Mouse (Mus musculus): ENCODE results near the gene Xpnpep3.
"Not testable (repeated sequence)": the region's sequence is repeated elsewhere in the genome, so short reads cannot be mapped to it uniquely, and the experiment has no call there.

Gene Xpnpep3

GRCm38 (mm10) chr15:81405008-81405407, 5.1 kb downstream of the Xpnpep3 start:
- DNase-seq (ENCODE audit: low spot score) = no peak

GRCm38 (mm10) chr15:81408199-81408598, 8.3 kb downstream of the Xpnpep3 start, which contains the start of gene Dnajb7:
TSS of gene Dnajb7 (minus strand) at chr15:81408299.
- DNase-seq (ENCODE audit: low spot score) = no peak

GRCm38 (mm10) chr15:81416763-81417310, 16.9 kb downstream of the Xpnpep3 start:
- DNase-seq (ENCODE audit: low spot score) = peak; percentile 79

- DNase-seq (ENCODE audit: low spot score) = no peak
Observed at GRCm38 (mm10) chr15:81418065-81418464, 18.1 kb downstream of the Xpnpep3 start.

- no peak for DNase-seq (ENCODE audit: low spot score)
Observed at GRCm38 (mm10) chr15:81421454-81421853, 21.5 kb downstream of the Xpnpep3 start.

GRCm38 (mm10) chr15:81422156-81422681, 22.3 kb downstream of the Xpnpep3 start:
- no peak for DNase-seq (ENCODE audit: low spot score)

- DNase-seq (ENCODE audit: low spot score) = no peak
Observed at GRCm38 (mm10) chr15:81425311-81425710, 25.4 kb downstream of the Xpnpep3 start.

GRCm38 (mm10) chr15:81427947-81428346, 28.0 kb downstream of the Xpnpep3 start:
- no peak for DNase-seq (ENCODE audit: low spot score)

GRCm38 (mm10) chr15:81431195-81431594, 31.3 kb downstream of the Xpnpep3 start:
- no peak for DNase-seq (ENCODE audit: low spot score)

GRCm38 (mm10) chr15:81438345-81438744, 38.4 kb downstream of the Xpnpep3 start:
- no peak for DNase-seq (ENCODE audit: low spot score)

GRCm38 (mm10) chr15:81439236-81439635, 39.3 kb downstream of the Xpnpep3 start:
- DNase-seq (ENCODE audit: low spot score) = no peak

GRCm38 (mm10) chr15:81448463-81448862, 48.5 kb downstream of the Xpnpep3 start:
- DNase-seq (ENCODE audit: low spot score) = peak; percentile 65

GRCm38 (mm10) chr15:81461523-81461922, 61.6 kb downstream of the Xpnpep3 start:
- DNase-seq (ENCODE audit: low spot score) = no peak

- no peak for DNase-seq (ENCODE audit: low spot score)
Observed at GRCm38 (mm10) chr15:81465016-81465660, 65.2 kb downstream of the Xpnpep3 start.

- peak; percentile 99 for DNase-seq (ENCODE audit: low spot score)
Observed at GRCm38 (mm10) chr15:81465901-81466737, 66.2 kb downstream of the Xpnpep3 start, which contains the start of gene Rbx1. TSS of gene Rbx1 (plus strand) at chr15:81466296.

- no peak for DNase-seq (ENCODE audit: low spot score)
Observed at GRCm38 (mm10) chr15:81466738-81467113, 66.8 kb downstream of the Xpnpep3 start.

GRCm38 (mm10) chr15:81470735-81471134, 70.8 kb downstream of the Xpnpep3 start:
- no peak for DNase-seq (ENCODE audit: low spot score)

GRCm38 (mm10) chr15:81472256-81472655, 72.3 kb downstream of the Xpnpep3 start:
- DNase-seq (ENCODE audit: low spot score) = no peak

GRCm38 (mm10) chr15:81475654-81476053, 75.7 kb downstream of the Xpnpep3 start:
- DNase-seq (ENCODE audit: low spot score) = peak; percentile 60

- DNase-seq (ENCODE audit: low spot score) = no peak
Observed at GRCm38 (mm10) chr15:81476597-81476996, 76.7 kb downstream of the Xpnpep3 start.

GRCm38 (mm10) chr15:81479446-81480213, 79.7 kb downstream of the Xpnpep3 start:
- no peak for DNase-seq (ENCODE audit: low spot score)

GRCm38 (mm10) chr15:81480284-81480683, 80.3 kb downstream of the Xpnpep3 start:
- DNase-seq (ENCODE audit: low spot score) = not testable (repeated sequence)

Measured in testis, postnatal 10 days (tissue).